Mouse (Mus musculus): ENCODE data around the gene Ankrd65.

DNA sequence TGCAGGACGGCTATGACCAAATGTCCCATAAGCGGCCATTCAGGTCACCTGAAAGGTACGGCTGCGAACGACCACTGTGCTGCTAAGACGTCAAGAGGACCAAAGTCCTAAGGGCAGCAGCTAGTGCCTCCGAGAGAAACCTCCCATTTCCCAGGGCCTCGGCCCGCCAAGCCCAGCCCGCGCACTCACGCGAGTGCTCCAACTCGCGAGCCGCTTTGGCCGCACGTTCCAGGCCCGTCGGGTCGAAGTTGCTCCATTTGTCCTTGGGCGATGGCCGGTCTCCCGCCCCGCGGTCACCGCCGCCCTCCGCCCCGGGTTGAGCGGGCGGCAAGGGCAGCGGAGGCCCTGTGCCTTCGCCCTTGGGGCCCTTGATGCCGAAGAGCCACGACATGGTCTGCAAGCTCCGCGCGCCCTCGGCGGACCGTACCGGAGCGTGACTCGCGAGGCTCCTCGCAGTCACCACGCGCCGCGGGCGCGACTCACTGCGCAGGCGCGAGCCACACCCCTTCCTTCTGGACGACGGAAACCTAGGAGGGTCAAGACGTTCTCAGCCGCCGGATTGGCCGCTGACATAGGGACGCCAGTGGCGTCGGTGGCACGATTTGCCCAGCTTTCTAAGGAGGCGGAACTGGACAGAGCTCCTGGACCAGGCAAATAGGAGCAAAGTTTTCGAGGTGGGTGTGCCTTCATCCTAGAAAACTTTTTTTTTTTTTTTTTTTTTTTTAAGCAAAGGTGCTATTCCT lies 29.5 kb upstream of the Ankrd65 start, which contains the start of gene Atad3a:
- TF ChIP-seq CTCF (IDR thresholded peaks at IDR 0.05; ENCODE audit: low read depth, low read length) (no peak), POLR2A (IDR thresholded peaks at IDR 0.05; ENCODE audit: borderline replicate concordance, low read depth, low read length) (no peak)

Measured in bone marrow macrophage, adult 2 months (primary cell).